Mouse (Mus musculus) bone marrow macrophage, adult 2 months (primary cell): ENCODE measurements around the gene Pip5k1a.

Experiments
- CTCF ChIP-seq: IDR thresholded peaks from 2 replicates; pipeline ENCODE4 v1.5.1; 2012; ENCODE audit warnings: low read depth, mild to moderate bottlenecking, low read length, moderate library complexity
- POLR2A ChIP-seq: IDR thresholded peaks from 2 replicates; pipeline ENCODE4 v1.6.1; 2012; ENCODE audit warnings: mild to moderate bottlenecking, low read depth, low read length, borderline replicate concordance

GRCm38 (mm10) chr3:95100854-95101253 is 5.9 kb downstream of the Pip5k1a start:
- no peak for TF ChIP-seq POLR2A
- no peak for TF ChIP-seq CTCF
